Mouse (Mus musculus): Measurements from ENCODE around the gene Lsr. TPM values are rescaled to one million over a fixed set of nuclear protein-coding genes. Genes with fewer than 3 reads are reported as not detected.

Lsr gene
- 17.0 and 17.6 TPM in 2 replicates for polyA plus RNA-seq (2015; fragmentation: Nextera tagmentation; extraction: Ambion mirVana)

DNA sequence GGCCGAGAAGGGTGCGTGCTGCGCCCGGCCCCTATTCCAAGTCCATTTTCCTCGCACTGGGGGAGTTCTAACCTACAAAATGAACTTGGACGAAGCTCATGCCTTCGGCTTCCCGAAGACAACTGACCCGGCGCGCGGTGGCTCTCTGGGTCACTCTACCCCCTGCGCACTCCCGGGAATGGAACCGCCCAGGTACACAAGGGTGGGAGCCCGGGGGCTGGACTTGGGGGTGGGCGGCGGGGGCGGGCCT, at the start of gene Lsr:
Gene Lsr, minus strand, starts transcription at position 214 of the 250 bp plus-strand sequence.
- Histone ChIP-seq H3K4me1 (replicated peaks) (peaks cover 10% of the 10 kb centered on the region), H3K36me3 (no peaks in the 10 kb centered on the region), H3K9me3 (no peaks in the 10 kb centered on the region), H3K9ac (peak within 1 kb of the TSS; percentile 42), H3K27me3 (peaks cover 24% of the 10 kb centered on the region), H3K4me2 (peak within 1 kb of the TSS; percentile 58), H3K27ac (replicated peaks) (no peak within 1 kb of the TSS), H3K4me3 (peak within 1 kb of the TSS; percentile 33)
- peak; percentile 23; the same call in 1 of the 2 replicates for ATAC-seq (ENCODE audit: low read depth)
- 1% methylated on average over 19 of the region's 19 CpGs for WGBS

DNA sequence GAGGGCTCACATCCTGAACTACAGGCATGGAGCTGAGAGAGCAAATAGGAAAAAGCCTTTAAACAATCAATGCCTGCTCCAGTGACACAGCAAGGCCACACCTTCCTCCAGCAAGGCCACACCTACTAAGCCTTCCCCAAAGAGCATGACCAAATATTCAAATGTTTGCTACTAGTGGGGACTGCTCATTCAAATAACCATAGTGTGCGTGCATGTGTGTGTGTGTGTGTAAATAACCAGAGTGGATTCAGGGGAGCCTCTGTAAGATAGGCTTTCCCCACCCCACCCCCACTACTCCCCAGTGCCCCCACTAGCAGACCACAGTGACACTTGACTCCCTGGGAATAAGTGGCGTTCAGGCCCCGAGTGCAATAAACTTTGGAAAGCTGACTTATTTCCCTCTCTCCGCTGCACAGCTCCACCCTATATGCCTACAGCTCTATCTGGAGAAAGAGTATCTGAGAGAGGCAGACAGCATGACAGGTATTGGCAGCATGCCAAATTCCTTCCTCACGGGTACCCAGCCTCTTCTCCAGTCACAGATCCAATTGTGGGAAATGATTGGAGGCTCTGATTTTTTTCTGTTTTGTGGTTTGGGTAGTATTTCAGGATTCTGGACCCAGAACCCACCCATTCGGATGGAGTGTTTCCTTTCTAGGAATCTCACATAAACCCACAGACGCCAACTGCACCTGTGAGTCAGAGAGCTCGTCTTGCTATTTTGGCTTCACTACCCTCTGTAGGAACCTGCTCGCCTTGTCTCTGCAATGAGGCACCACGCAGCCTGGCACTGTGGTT, 44.0 kb upstream of the Lsr start:
- ATAC-seq (ENCODE audit: low read depth): no peak
- H3K27ac ChIP-seq (replicated peaks): no peak overlapping the region
- H3K36me3 ChIP-seq: no peaks in the 10 kb centered on the region
- H3K27me3 ChIP-seq: no peaks in the 10 kb centered on the region
- WGBS: 57% methylated on average over 10 of the region's 10 CpGs
- H3K9ac ChIP-seq: no peak overlapping the region
- peaks cover 9% of the 10 kb centered on the region; the same call in 1 of the 2 replicates for H3K4me1 ChIP-seq (replicated peaks)
- no peaks in the 10 kb centered on the region for H3K9me3 ChIP-seq
- no peak overlapping the region for H3K4me3 ChIP-seq
- no peak overlapping the region for H3K4me2 ChIP-seq

DNA sequence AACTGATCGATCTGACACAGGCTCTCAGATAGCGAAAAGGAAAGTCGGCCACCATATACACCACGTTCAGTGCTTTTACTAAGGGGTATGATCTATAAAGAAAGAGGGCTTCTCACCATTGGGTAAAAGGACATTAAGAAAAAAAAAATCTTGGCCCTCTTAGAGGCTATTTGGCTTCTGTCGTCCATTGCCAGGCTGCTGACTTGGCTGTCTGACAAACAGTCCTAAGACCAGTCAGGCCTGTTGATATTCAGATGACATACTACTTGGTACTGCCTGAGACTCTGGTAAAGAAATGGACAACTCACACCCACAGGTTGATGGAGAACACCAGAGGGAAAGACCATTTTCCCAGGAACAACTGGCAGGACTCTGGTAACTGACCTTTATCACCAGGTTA, 39.7 kb upstream of the Lsr start:
- WGBS: 75% methylated on average over 5 of the region's 5 CpGs

DNA sequence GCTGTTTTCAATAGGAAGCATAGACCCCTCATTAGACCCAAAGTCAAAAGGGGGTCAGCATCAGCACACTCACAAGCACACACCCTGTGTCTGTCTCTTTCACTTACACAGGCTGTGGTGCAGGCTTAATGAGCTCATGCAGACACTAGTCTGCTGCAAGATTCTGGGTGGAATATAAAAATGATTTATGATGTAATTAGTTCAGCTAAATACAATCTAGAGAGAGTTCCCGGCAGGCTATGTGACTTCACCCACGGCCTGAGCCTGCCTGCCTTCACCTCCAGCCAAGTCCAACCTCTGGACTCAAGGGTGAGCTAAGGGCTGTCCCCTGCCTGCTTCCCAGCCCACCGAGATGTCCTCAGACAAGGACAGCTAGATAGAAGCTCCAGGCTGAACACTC, 35.6 kb upstream of the Lsr start:
- ATAC-seq (ENCODE audit: low read depth): peak; percentile 44
- H3K27ac ChIP-seq (replicated peaks): 0 out of 2 replicates have a peak overlapping the region, but pooled peaks have one; percentile 33

More for the DNA sequence above, 39.7 kb upstream of the Lsr start:
- Histone ChIP-seq H3K27ac (replicated peaks) (no peak overlapping the region), H3K4me3 (no peak overlapping the region), H3K4me1 (replicated peaks) (peaks cover 17% of the 10 kb centered on the region; the same call in 1 of the 2 replicates), H3K9me3 (no peaks in the 10 kb centered on the region), H3K27me3 (no peaks in the 10 kb centered on the region), H3K36me3 (no peaks in the 10 kb centered on the region), H3K4me2 (no peak overlapping the region), H3K9ac (no peak overlapping the region)
- no peak for ATAC-seq (ENCODE audit: low read depth)

DNA sequence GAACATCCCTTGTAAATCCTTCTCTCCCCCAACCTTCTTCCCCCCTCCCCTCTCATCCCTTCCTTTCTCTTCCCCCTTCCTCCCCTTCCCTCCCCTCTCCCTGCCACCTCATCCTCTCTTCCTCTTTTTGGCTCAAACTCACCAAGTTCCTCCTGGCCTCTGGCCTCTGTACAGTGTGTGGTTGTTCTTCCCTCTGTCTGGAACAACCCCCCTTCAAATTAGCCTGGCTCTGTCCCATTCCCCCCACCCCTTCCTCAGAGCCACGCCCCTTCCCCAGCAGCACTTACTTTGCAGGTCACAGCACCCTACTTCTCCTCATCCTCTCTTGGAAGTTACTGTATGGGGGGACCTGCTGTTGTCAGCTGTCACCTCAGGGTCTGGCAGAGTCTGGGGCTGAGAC, 34.9 kb upstream of the Lsr start:
- Histone ChIP-seq H3K4me3 (no peak overlapping the region), H3K9me3 (no peaks in the 10 kb centered on the region), H3K27ac (replicated peaks) (0 out of 2 replicates have a peak overlapping the region, but pooled peaks have one; percentile 33), H3K9ac (no peak overlapping the region), H3K4me1 (replicated peaks) (0 out of 2 replicates have a peak, but pooled peaks cover 8% of the 10 kb centered on the region), H3K27me3 (no peaks in the 10 kb centered on the region), H3K4me2 (no peak overlapping the region), H3K36me3 (no peaks in the 10 kb centered on the region)
- 67% methylated on average over 1 of the region's 1 CpGs for WGBS
- 0 out of 2 replicates have a peak, but pooled peaks have one; percentile 30 for ATAC-seq (ENCODE audit: low read depth)

More for the DNA sequence above, 35.6 kb upstream of the Lsr start:
- WGBS: 43% methylated on average over 3 of the region's 3 CpGs
- Histone ChIP-seq H3K4me3 (no peak overlapping the region), H3K4me2 (no peak overlapping the region), H3K27me3 (no peaks in the 10 kb centered on the region), H3K9me3 (no peaks in the 10 kb centered on the region), H3K36me3 (no peaks in the 10 kb centered on the region), H3K4me1 (replicated peaks) (0 out of 2 replicates have a peak, but pooled peaks cover 8% of the 10 kb centered on the region), H3K9ac (no peak overlapping the region)

DNA sequence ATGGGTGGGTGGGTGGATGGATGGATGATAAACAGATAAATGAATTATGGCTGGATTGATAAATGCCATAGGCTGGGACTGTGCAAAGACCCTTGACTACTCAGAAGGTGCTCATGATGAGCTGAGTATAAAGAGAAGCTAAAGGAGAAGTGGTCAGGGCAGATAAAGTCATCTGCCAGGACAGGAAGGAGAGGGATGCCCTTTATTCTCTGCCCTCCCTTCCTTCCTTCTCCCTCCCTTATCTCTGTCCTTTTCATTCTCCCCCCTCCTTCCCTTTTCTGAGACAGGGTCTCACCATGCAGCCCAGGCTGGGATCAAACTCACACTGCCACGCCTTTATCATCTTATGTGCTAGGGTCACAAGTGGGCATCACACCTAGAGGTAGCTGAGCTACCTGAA, 34.5 kb upstream of the Lsr start:
- Histone ChIP-seq H3K4me1 (replicated peaks) (0 out of 2 replicates have a peak, but pooled peaks cover 8% of the 10 kb centered on the region), H3K4me3 (no peak overlapping the region), H3K27ac (replicated peaks) (no peak overlapping the region), H3K9me3 (no peaks in the 10 kb centered on the region), H3K36me3 (no peaks in the 10 kb centered on the region), H3K9ac (no peak overlapping the region), H3K4me2 (no peak overlapping the region), H3K27me3 (no peaks in the 10 kb centered on the region)
- ATAC-seq (ENCODE audit: low read depth): no peak
- 87% methylated on average over 1 of the region's 1 CpGs for WGBS

DNA sequence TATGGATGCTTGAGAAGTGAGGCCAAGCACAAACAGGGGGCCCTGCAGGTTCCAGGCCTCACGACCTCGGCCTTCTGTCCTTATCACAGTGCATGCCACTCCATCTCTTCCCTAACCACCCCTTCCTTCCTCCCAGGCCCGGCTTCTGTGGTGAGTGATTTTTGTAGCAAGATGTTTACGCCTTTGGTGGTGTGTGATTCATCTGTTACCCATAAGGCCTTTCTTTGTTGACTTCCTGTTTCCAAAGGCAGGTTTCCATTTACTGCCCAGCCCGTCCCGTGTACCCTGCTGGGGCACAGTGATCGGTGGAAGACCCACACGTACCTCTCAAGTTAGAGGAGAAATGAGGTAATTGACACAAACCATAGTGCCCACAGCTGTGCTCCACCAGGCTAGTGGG, 29.4 kb upstream of the Lsr start:
- Histone ChIP-seq H3K9ac (no peak overlapping the region), H3K4me1 (replicated peaks) (peaks cover 8% of the 10 kb centered on the region), H3K27me3 (no peaks in the 10 kb centered on the region), H3K9me3 (no peaks in the 10 kb centered on the region), H3K27ac (replicated peaks) (no peak overlapping the region), H3K4me2 (no peak overlapping the region), H3K36me3 (no peaks in the 10 kb centered on the region), H3K4me3 (no peak overlapping the region)
- 86% methylated on average over 8 of the region's 8 CpGs for WGBS
- no peak for ATAC-seq (ENCODE audit: low read depth)

DNA sequence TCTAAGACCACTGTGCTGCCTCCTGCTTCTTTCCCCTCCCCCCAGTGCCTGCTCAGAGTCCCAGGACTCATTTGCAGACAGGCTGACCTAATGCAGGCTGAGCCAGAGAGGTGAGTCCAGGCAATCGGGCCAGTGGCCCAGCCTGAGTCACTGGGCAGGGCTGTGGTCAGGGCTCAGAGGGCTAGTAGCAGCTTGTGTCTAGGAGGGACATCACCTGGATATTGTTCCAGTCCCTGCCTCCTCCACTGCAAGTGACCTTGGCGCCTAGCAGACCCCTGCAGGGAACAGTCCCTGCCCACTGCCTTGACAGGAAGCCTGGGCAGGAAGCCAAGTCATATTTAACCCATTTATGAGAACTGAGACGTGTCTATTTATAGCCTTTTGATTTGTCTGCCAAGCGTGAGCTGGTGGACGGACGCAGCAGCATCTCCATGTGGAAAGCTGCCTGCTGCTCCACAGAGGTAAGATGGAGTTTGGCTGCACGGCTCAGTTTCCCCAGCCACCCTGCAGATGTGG, 27.3 kb upstream of the Lsr start:
- peak; percentile 32; the same call in 1 of the 2 replicates for ATAC-seq (ENCODE audit: low read depth)
- Histone ChIP-seq H3K4me3 (no peak overlapping the region), H3K9me3 (no peaks in the 10 kb centered on the region), H3K4me1 (replicated peaks) (peaks cover 8% of the 10 kb centered on the region), H3K27ac (replicated peaks) (peak overlapping the region; percentile 46; the same call in 1 of the 2 replicates), H3K36me3 (no peaks in the 10 kb centered on the region), H3K27me3 (no peaks in the 10 kb centered on the region), H3K4me2 (no peak overlapping the region), H3K9ac (no peak overlapping the region)
- 51% methylated on average over 7 of the region's 7 CpGs for WGBS

DNA sequence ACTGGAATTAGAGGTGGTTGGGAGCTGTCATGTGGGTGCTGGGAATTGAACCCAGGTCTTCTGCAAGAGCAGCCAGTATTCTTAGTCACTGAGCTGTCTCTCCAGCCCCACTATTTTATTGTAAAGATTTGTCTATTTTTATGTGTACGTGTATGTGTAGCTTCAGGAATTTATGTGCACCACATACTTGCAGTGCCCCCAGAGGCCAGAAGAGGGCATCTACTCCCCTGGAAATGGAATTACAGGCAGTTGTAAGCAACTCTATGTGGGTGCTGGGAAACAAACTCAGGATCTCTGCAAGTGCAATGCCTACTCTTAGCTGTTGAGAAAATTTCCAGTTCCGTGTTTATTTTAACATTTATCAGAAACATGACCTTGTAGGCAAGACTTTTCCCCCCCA, 23.2 kb upstream of the Lsr start:
- no peaks in the 10 kb centered on the region for H3K27me3 ChIP-seq
- H3K4me2 ChIP-seq: no peak overlapping the region
- H3K36me3 ChIP-seq: no peaks in the 10 kb centered on the region
- no peak overlapping the region for H3K4me3 ChIP-seq
- peaks cover 8% of the 10 kb centered on the region for H3K4me1 ChIP-seq (replicated peaks)
- no peaks in the 10 kb centered on the region for H3K9me3 ChIP-seq
- H3K9ac ChIP-seq: no peak overlapping the region
- 91% methylated on average over 2 of the region's 2 CpGs for WGBS
- no peak overlapping the region for H3K27ac ChIP-seq (replicated peaks)
- ATAC-seq (ENCODE audit: low read depth): no peak

DNA sequence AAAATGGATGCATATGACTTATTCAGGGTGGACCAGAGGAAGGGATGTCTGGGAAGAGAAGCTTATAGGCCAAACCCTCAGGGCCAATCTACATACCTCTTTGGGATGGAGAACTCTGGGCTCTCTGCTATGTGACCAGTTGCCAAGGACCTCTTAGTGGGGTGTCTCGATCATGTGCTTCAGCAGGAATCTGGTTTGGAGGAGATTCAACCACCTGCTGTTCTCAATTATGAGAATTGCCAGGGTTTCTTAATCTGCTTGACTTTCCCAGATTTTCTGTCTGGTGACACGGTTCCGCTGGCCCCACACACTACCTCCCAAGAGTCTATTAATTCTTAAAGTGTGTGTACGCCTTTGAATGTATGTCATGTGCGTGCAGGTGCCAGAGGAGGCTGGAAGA, 20.7 kb upstream of the Lsr start:
- ATAC-seq (ENCODE audit: low read depth): no peak
- no peak overlapping the region for H3K4me2 ChIP-seq
- H3K27ac ChIP-seq (replicated peaks): no peak overlapping the region
- H3K9ac ChIP-seq: no peak overlapping the region
- H3K9me3 ChIP-seq: no peaks in the 10 kb centered on the region
- 89% methylated on average over 5 of the region's 5 CpGs for WGBS
- H3K4me1 ChIP-seq (replicated peaks): no peaks in the 10 kb centered on the region
- no peak overlapping the region for H3K4me3 ChIP-seq
- no peaks in the 10 kb centered on the region for H3K36me3 ChIP-seq
- no peaks in the 10 kb centered on the region for H3K27me3 ChIP-seq

DNA sequence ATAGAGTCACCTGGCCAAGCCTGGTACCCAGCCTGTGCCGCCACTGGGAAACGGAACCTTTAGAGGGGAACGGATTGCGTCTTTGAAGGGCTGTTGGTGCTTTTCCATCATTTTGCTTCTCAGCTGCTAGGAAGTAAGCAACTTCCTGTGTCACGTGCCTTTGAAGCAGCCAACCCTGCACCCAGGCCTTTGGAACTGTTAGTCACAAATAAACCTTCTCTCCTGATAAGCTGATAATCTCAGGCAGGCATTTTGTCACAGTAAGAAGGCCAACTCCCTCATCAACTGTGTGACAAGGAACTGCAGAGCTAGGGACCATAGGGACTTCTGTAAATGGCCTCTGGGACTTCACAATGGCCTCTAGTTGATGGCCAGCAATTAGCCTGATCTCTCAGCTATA, 18.9 kb upstream of the Lsr start:
- H3K9me3 ChIP-seq: no peaks in the 10 kb centered on the region
- no peak overlapping the region for H3K9ac ChIP-seq
- no peaks in the 10 kb centered on the region for H3K36me3 ChIP-seq
- H3K4me3 ChIP-seq: no peak overlapping the region
- H3K4me1 ChIP-seq (replicated peaks): no peaks in the 10 kb centered on the region
- no peak overlapping the region for H3K27ac ChIP-seq (replicated peaks)
- H3K27me3 ChIP-seq: no peaks in the 10 kb centered on the region
- no peak for ATAC-seq (ENCODE audit: low read depth)
- no peak overlapping the region for H3K4me2 ChIP-seq
- 80% methylated on average over 5 of the region's 5 CpGs for WGBS

DNA sequence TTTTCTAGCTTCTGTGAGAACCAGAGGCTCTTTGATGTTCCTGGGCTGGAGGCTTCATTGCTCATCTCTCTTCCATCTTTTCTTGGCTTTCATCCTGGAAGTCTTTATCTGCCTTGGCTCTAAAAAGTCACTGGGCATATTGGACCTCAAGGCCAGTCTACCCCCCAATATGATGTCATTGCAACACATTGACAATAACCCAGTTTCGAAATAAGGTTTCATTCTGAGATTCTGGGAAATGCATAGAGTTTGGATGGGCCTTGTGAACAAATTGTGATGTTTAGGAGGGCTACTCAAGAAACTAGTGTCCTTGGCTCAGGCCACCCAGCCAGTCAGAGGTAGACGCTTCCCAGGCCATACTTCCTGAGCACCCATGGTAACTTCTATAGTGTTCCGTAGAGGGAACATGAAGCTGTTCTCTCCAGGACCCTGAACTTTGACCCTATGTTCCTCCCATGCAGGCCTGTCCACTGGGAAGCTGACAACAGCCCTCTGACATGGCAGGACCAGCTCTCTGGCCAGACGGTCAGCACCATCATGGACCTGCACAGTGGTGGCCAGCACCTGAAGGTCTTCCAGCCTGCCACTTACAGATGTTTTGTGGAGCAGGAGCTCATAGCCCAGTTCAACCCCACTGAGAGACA, 15.4 kb upstream of the Lsr start:
- Histone ChIP-seq H3K36me3 (no peaks in the 10 kb centered on the region), H3K4me2 (no peak overlapping the region), H3K9ac (no peak overlapping the region), H3K27me3 (no peaks in the 10 kb centered on the region), H3K27ac (replicated peaks) (no peak overlapping the region), H3K9me3 (no peaks in the 10 kb centered on the region), H3K4me1 (replicated peaks) (no peaks in the 10 kb centered on the region), H3K4me3 (no peak overlapping the region)
- 86% methylated on average over 4 of the region's 4 CpGs for WGBS
- no peak for ATAC-seq (ENCODE audit: low read depth)
